Mouse (Mus musculus): ENCODE measurements around the gene Ngef.

Ngef gene

DNA sequence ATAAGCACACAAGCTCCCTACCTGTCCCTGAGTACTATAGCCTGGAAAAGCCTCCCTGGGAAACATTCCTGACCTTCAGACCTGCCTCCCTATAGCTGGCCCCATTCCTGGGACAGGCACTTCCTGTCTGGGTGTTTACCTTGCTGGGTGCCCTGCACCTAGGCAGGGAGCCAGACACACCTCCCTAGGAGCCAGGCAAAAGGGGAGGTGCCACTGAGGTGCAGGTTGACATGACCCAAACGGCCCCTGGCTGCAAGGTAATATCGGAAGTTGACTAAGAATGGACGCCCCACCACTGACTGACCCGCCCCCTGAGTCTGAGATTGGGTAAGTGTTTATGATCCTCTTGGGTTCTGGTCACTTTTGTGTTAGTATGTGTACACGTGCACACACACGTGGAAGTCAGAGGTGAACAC, at the start of gene Ngef:
Gene Ngef (minus strand): TSS at position 71 of the 416 bp plus-strand sequence.
- DNase-seq (ENCODE audit: low spot score): no peak

DNA sequence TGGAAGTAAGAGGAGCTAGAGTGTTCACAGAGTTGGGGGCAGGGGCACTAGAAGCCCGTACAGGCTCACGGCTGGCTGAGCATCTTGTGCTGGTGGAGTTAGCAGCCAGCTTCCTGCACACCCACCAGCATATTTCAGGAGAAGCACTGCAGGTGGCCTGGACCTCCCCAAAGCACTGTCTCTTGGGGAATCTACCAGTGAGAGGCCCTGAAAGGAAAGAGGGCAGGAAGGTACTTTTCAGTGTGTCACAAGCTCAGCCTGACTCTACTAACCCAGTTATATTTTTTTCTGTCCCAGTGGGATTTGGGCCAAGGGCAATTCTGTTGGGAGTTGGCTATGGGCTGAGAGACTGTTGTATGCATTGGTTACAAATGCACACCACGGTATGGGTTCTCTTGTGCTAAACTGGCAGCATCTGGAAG, 48.2 kb upstream of the Ngef start:
- DNase-seq (ENCODE audit: low spot score): peak; percentile 25

DNA sequence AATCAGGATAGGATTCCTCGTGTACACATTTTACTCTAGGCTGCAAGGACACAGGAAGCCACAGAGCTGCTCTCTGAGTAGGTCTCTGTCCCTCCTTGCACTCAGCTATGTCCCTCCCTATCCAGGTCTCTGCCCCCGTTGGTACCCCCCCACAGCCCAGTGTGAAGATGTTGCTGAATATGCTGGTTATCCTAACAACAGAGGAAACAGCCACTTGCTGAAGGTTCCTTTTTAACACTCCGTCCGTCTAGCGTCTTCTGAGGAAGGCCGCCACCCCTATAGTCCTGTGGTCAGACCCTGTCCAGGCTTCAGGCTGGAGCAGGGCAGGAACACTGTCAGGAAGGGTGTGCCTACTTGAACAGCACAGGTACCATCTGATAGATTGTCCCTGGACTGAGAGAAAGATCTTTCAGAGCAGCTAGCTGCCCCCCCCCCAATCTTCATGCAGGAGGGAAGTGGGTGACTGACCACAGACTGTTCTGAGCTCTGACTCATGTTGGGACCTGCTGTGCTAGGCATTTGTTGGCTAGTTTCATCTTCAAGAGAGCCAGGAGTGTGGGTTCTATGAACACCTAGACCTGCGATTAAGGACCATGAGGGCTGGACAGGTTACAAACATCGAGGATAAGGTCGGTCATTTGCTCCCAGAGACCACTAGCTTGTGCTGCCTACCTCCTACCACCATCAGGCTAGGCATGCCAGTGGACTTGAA, 47.6 kb upstream of the Ngef start:
- DNase-seq (ENCODE audit: low spot score): no peak

GRCm38 (mm10) chr1:87620693-87621092, 47.0 kb upstream of the Ngef start:
- DNase-seq (ENCODE audit: low spot score): no peak

DNA sequence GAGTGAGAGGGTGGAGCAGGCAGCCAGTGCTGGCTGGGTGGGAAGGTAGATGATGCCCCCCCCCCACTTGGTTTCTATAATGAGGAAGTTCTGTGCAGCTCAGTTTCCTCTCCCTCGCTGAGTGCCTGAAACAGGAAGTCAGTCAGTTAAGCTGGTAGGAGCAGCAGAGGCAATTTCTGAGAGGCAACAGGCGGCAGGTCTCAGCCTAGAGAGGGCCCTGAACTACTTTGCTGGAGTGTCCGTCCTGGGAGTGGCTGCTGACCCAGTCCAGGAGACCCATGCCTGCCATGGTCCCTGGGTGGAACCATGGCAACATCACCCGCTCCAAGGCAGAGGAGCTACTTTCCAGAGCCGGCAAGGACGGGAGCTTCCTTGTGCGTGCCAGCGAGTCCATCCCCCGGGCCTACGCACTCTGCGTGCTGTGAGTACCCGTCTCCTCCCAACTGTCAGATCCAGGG, 46.6 kb upstream of the Ngef start, which contains the start of gene Inpp5d:
Gene Inpp5d (plus strand): TSS at position 102 of the 458 bp plus-strand sequence.
- peak; percentile 27 for DNase-seq (ENCODE audit: low spot score)

DNA sequence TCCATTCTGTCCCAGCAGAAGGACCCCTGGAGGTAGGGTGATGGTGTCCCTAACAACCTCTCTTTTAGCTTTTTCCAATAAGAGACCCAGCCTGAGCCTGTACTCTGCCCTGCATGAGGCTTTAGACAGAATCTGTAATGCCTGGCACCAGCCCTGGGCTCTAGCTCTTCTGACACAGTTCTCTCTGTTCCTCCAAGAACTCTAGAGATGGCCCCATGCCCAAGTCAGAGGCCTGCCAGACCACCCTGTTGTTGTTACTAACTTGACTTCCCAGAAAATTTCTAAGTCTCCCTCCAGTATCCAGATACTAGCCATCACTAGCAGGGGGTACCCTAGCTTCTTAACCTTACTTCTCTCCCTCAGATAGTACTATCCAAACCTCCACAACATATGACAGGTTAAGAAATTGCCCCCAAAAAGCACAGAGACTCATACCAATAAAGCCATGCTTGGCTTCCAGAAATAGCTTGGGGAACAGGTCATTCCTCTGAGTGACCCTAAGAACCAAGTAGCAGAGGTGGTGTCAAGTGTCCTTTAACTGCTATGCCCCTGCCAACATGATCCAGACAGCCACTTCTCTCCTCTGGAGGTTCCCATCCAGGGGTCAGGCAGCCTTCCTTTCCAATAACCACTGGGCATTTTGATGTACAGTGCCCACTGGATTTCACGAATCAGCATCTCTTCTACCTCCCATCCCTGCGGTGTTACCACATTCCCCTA, 41.1 kb upstream of the Ngef start:
- no peak for DNase-seq (ENCODE audit: low spot score)

DNA sequence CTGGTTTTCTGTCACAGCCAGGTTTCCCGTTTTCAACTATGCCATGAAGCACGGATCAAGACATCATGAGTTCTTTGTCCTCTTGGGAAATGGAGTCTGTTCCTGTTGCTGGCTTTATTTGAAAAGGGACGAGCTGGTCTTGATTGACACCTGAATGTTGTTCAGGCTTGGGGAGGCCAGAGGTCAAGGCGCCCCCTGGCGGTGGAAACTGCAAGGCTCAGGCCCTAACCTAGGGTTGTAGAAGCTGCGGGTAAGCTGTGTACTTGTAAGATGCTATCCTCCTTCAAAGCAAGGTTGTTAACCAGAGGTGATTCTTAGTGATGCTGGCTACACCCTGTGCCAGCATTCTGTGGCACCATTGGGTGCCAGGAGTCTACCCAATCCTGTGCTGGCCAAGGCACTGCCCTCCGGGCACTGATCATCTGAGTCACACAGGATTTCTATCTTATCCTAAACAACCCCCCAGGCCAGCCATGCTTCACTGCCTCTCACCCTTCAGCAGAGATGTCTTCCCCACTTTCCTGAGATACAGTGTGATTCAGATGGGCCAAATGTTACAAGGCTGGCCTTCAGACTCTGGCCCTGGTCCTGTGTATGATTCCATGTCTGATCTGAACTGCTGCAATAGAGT, 34.9 kb upstream of the Ngef start:
- DNase-seq (ENCODE audit: low spot score): peak; percentile 67

GRCm38 (mm10) chr1:87607385-87608091, 33.9 kb upstream of the Ngef start:
- peak; percentile 74 for DNase-seq (ENCODE audit: low spot score)

GRCm38 (mm10) chr1:87605296-87605695, 31.6 kb upstream of the Ngef start:
- DNase-seq (ENCODE audit: low spot score): no peak

DNA sequence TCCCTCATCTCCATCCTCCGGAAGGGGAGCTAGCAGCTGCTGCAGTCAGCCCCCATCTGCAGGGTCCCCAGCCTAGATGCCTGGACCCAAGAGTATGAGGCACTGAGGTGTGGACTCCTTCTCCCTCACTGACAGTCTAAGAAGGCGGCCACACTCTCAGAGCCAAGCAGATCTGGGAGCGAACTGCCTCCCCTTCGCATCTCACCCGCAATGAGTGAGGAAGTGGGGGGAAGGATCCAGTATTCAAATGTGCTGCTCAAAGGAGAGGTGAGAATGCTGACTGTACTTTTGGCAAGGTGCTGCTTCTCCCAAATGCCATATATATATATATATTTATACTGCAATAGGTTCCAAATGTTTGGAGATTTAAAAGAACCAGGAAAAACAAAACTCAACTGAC, 29.7 kb upstream of the Ngef start:
- no peak for DNase-seq (ENCODE audit: low spot score)

GRCm38 (mm10) chr1:87601801-87602200, 28.1 kb upstream of the Ngef start:
- DNase-seq (ENCODE audit: low spot score): no peak

GRCm38 (mm10) chr1:87600533-87600932, 26.9 kb upstream of the Ngef start:
- no peak for DNase-seq (ENCODE audit: low spot score)

DNA sequence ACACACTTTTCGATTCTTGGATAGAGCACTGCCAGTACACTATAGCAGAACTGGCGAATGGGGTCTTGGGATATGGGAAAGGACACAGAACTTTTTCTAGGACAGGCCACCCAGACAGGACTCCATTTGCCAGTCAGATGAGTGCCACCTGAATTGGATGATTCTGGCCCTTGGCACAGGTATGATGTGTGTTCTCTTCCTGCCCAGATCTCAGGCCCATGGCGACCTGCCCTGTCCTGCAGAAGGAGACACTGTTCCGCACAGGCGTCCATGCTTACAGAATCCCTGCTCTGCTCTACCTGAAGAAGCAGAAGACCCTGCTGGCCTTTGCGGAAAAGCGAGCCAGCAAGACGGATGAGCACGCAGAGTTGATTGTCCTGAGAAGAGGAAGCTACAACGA, 21.0 kb upstream of the Ngef start:
- no peak for DNase-seq (ENCODE audit: low spot score)

DNA sequence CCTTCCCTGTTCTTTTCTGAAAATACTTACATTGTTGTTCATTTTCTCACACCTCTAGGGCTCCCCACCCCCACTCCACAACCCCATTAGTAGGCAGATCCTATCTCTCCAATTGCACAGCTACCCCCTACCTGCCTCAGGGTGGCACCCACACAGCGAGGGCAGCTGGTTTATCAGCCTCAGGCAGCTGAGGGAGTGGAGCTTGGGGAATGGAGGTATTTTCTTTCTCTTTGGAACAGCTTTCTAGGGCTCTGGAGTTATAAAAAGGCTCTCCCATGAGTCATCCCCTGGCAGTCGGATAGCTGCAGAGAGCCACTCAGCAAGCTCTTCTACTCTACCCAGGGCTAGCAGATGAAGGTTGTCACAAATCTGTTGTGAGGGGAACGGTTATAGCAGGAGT, 20.6 kb upstream of the Ngef start:
- peak; percentile 37 for DNase-seq (ENCODE audit: low spot score)

DNA sequence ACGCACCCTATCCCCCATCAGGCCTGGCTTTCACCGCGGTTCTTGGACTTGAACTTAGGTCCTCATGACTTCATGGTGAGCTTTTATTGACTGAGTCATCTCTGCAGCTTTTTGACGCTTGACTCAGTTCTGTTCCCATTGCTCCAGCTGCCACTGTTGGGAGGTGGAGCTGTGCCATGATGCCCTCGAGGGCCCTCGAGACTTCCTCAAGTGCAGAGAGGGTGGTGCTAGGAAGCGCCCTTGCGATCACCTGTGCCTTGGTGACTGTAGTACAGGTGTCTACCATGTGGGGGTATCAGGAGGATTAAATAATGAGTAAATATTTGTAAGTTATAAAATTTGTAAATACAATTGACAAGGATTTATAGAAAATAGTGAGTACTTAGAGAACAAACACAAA, 16.3 kb upstream of the Ngef start:
- no peak for DNase-seq (ENCODE audit: low spot score)

DNA sequence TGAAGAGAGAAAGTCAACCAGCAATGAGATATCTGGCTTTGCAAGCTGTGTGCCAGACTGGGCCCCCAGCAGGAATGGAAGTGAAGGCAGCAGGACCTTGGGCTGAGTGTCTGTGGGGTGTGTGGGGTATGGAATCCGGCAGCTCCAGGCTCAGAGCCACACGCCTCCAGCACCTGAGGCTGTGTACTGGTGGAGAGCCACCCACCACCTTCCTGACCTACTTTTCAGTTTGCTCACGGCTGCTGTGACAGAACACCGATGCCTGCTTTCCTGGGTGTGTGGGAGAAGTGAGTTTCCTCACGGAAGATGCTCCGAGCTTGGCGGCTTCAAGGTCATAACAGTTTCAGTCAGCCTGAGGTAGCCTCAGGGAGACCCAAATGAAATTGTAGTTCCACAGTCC, 15.5 kb upstream of the Ngef start:
- peak; percentile 28 for DNase-seq (ENCODE audit: low spot score)

GRCm38 (mm10) chr1:87580824-87581223, 7.2 kb upstream of the Ngef start:
- no peak for DNase-seq (ENCODE audit: low spot score)

- no peak for DNase-seq (ENCODE audit: low spot score)
These were observed 5.3 kb upstream of the Ngef start for GRCm38 (mm10) chr1:87578965-87579364.

DNA sequence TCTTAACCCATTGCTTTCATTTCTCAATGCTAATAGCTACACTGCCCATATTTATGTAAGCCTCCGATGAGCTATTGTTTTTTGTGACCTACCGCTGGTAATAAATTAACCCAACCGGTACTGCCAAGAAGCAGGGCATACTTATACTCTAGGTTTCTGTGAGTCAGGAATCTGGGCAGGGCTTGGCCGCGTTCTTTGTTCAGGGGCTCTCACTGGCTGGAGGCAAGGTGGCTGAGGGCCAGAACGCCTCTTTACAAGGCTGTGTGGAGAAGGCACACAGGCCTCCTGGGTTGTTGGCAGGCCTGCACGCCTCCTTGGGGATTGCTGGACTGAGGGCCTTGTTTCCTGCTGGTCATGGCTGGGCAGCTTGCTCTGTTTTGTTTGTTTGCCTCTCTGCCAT, 1.1 kb upstream of the Ngef start:
- peak; percentile 27 for DNase-seq (ENCODE audit: low spot score)

DNA sequence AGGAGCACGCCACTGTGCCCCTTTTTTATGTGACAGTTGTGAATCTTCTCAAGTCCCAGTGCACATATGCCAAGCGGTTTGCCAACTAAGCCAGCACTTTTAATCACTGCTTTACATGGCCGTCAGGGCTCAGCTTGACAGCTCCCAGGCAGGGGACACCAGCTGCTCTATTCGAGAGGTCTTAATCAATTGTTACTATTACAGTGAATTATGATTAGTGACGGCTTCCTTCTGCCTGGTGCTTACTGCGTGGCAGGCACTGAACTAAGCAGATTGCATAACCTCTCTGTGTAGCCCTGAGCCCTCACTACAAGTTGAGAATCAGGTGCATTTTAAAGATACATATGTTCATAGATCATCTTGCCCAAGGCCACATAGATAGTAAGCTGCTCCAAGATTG, 683 bp upstream of the Ngef start:
- peak; percentile 11 for DNase-seq (ENCODE audit: low spot score)

DNA sequence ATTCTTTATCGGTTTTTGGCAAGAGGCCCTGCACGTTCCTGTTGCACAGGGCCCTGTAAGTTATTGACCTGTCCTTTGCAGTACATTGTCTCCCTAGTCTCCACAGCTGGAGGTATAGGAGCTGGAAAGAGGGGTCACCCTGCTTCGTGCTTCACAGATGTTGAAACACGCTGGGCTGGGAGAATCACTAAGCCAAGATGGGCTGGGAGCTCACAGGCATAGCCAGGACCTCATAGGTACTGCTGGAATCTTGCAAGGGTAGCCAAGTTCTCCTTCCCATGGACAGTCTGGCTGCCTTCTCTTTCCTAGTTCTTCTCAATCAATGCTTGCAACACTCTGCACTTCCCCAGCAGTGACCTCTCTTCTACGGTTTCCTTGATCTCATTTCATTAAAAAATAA, 409 bp downstream of the Ngef start:
- DNase-seq (ENCODE audit: low spot score): no peak

DNA sequence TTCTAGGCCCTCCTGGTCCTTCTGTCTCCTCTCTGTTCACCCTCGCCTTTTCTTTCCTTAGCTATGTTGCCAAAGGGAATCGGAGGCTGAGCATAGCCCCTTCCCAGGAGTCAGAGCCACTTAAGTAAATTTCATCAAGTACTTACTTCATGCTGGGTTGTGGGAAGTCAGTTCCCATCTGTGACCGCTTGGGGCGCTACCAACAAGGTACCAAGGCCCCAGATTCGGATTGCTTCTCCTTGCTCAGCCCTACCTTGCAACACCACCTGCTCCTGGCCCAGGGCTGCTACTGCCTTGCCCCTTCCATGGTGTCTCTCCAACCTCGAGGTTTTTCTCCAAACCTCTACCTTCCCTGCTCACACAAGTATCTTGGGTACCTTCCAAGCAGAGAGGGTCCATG, 5.3 kb downstream of the Ngef start:
- DNase-seq (ENCODE audit: low spot score): peak; percentile 21

Data from layer of hippocampus, adult 11-12 months (tissue).